Mouse (Mus musculus) forebrain, embryonic 11.5 days (tissue): ENCODE results near the gene Olfr1360. TPM values are rescaled to one million over a fixed set of nuclear protein-coding genes. Genes with fewer than 3 reads are reported as not detected.

Experiments used
- ATAC-seq: fragments of 200-750 bp; cut with Nextera tagmentation; replicated peaks from 2 replicates; pipeline ENCODE4 v1.8.0; 2017; ENCODE audit warnings: moderate TSS enrichment; ENCODE audit not compliant: low FRiP score
- DNase-seq: peaks from one replicate; pipeline ENCODE4 v3.0.0-alpha.2; 2017; ENCODE audit warnings: low spot score
- H3K27ac ChIP-seq: fragments of 300-500 bp; sonication (generic); 2 replicates; pipeline ENCODE4 v1.5.1; 2014; ENCODE audit warnings: low read depth, low read length
- H3K27me3 ChIP-seq: fragments of 300-500 bp; sonication (generic); 2 replicates; pipeline ENCODE4 v1.6.1; 2014; ENCODE audit warnings: mild to moderate bottlenecking, low read length, mixed read lengths; ENCODE audit not compliant: control insufficient read depth, insufficient read depth
- H3K36me3 ChIP-seq: fragments of 300-500 bp; sonication (generic); 2 replicates; pipeline ENCODE4 v1.6.1; 2014; ENCODE audit warnings: mild to moderate bottlenecking, low read length, moderate library complexity, mixed read lengths; ENCODE audit not compliant: control insufficient read depth, insufficient read depth
- H3K4me1 ChIP-seq: fragments of 300-500 bp; sonication (generic); replicated peaks from 2 replicates; pipeline ENCODE4 v1.6.1; 2014; ENCODE audit warnings: low read length, mixed read lengths; ENCODE audit not compliant: control insufficient read depth, insufficient read depth
- H3K4me2 ChIP-seq: fragments of 300-500 bp; sonication (generic); 2 replicates; pipeline ENCODE4 v1.6.1; 2014; ENCODE audit warnings: low read depth, mild to moderate bottlenecking, low read length, moderate library complexity, mixed read lengths; ENCODE audit not compliant: severe bottlenecking
- H3K4me3 ChIP-seq: fragments of 300-500 bp; sonication (generic); 2 replicates; pipeline ENCODE4 v1.5.1; 2014; ENCODE audit warnings: low read depth, low read length
- H3K9ac ChIP-seq: fragments of 300-500 bp; sonication (generic); 2 replicates; pipeline ENCODE4 v1.6.1; 2014; ENCODE audit warnings: low read length
- H3K9me3 ChIP-seq: fragments of 300-500 bp; sonication (generic); 2 replicates; pipeline ENCODE4 v1.6.1; 2016; ENCODE audit warnings: low read length, mixed read lengths; ENCODE audit not compliant: control insufficient read depth
- WGBS: fragments of 180-500 bp; shearing (Covaris S2); extraction: QIAGEN DNeasy Blood & Tissue Kit; methylation state at CpG from one replicate; pipeline ENCODE4 v1.1.7; 2014; 5-methylcytosine and 5-hydroxymethylcytosine counted together
- microRNA-seq: library from miRNA; unstranded; fragments of <30 nt; microRNA quantifications from one replicate; pipeline ENCODE4, GENCODE M21; 2016; ENCODE audit not compliant: insufficient number of aligned reads
- polyA plus RNA-seq: library from polyadenylated mRNA; unstranded; fragments of >200 nt; fragmentation: Nextera tagmentation; extraction: Ambion mirVana; gene quantifications from 2 replicates; pipeline ENCODE4 v1.2.1, GENCODE M21; 2014

Gene Olfr1360
- polyA plus RNA-seq, 1 experiment from 2014 or later, result not detected

- DNase-seq (no peak), ATAC-seq (no peak)
- Histone ChIP-seq H3K27ac (no peak overlapping the region), H3K4me2 (no peak overlapping the region), H3K4me3 (no peak overlapping the region), H3K9ac (no peak overlapping the region), H3K27me3 (no peaks in the 10 kb centered on the region), H3K4me1 (no peaks in the 10 kb centered on the region; the same call in 1 of the 2 replicates), H3K9me3 (no peaks in the 10 kb centered on the region), H3K36me3 (no peaks in the 10 kb centered on the region)
- WGBS, result 77% methylated on average over 4 of the region's 4 CpGs
Observed at GRCm38 (mm10) chr13:21706669-21707068, 29.5 kb upstream of the Olfr1360 start.

GRCm38 (mm10) chr13:21697811-21698210 lies 20.6 kb upstream of the Olfr1360 start, which contains the start of gene Olfr1359:
Olfr1359 (plus strand) TSS chr13:21698111.
- DNase-seq, result no peak

GRCm38 (mm10) chr13:21663286-21663685 lies 13.9 kb downstream of the Olfr1360 start, which contains the start of gene Olfr1361:
Olfr1361 (minus strand) TSS chr13:21663386.
- ATAC-seq (no peak), DNase-seq (no peak)
- no peaks in the 10 kb centered on the region for H3K4me1 ChIP-seq
- no peak within 1 kb of the TSS for H3K27ac ChIP-seq
- H3K4me3 ChIP-seq, result no peak within 1 kb of the TSS
- no peaks in the 10 kb centered on the region for H3K9me3 ChIP-seq
- H3K9ac ChIP-seq, result no peak within 1 kb of the TSS
- no peaks in the 10 kb centered on the region for H3K27me3 ChIP-seq
- H3K4me2 ChIP-seq, result no peak within 1 kb of the TSS
- H3K36me3 ChIP-seq, result no peaks in the 10 kb centered on the region
- WGBS, result 78% methylated on average over 2 of the region's 2 CpGs

More at GRCm38 (mm10) chr13:21697811-21698210, 20.6 kb upstream of the Olfr1360 start, which contains the start of gene Olfr1359:
- Histone ChIP-seq H3K9ac (no peak within 1 kb of the TSS), H3K36me3 (no peaks in the 10 kb centered on the region), H3K27me3 (no peaks in the 10 kb centered on the region), H3K9me3 (no peaks in the 10 kb centered on the region), H3K4me2 (no peak within 1 kb of the TSS), H3K27ac (no peak within 1 kb of the TSS), H3K4me1 (no peaks in the 10 kb centered on the region), H3K4me3 (no peak within 1 kb of the TSS)
- ATAC-seq, result no peak

- H3K4me2 ChIP-seq, result no peak within 1 kb of the TSS
- H3K9me3 ChIP-seq, result no peaks in the 10 kb centered on the region
- no peaks in the 10 kb centered on the region for H3K27me3 ChIP-seq
- 89% methylated on average over 2 of the region's 2 CpGs for WGBS
- no peak within 1 kb of the TSS for H3K9ac ChIP-seq
- H3K4me1 ChIP-seq, result no peaks in the 10 kb centered on the region
- H3K36me3 ChIP-seq, result no peaks in the 10 kb centered on the region
- no peak within 1 kb of the TSS for H3K4me3 ChIP-seq
- ATAC-seq, result no peak
- no peak for DNase-seq
- H3K27ac ChIP-seq, result no peak within 1 kb of the TSS
Observed at GRCm38 (mm10) chr13:21642418-21642817, 34.8 kb downstream of the Olfr1360 start, which contains the start of gene Olfr11. Olfr11 (minus strand) TSS chr13:21642518.

Small RNA genes within 50 kb of the gene (microRNA-seq; reads per million reads assigned to microRNA genes)
- not detected for gene Gm44357
- gene Gm44367, result not detected

Other genes starting within 250 kb of the Olfr1360 start
- gene Pgbd1, start 236.3 kb downstream of the Olfr1360 start, polyA plus RNA-seq, result 6.9 and 8.3 TPM in 2 replicates
- 19.5 and 22.2 TPM in 2 replicates for gene Zscan26, start 223.7 kb downstream of the Olfr1360 start, polyA plus RNA-seq
- gene Nkapl, start 208.9 kb downstream of the Olfr1360 start, polyA plus RNA-seq, result 2.7 and 3.9 TPM in 2 replicates
- 4.4 and 5.3 TPM in 2 replicates for gene Zkscan4, start 198.5 kb downstream of the Olfr1360 start, polyA plus RNA-seq
- gene Gm10065, start 198.0 kb downstream of the Olfr1360 start, polyA plus RNA-seq, result not detected in 2 replicates
- gene AK157302, start 182.2 kb downstream of the Olfr1360 start, polyA plus RNA-seq, result 0.27 TPM in 1 of 2 replicates, not detected in the other
- gene Gm11273, start 176.0 kb downstream of the Olfr1360 start, polyA plus RNA-seq, result 2.7 and 3.6 TPM in 2 replicates
- 10.2 and 10.6 TPM in 2 replicates for gene Zkscan8, start 146.3 kb downstream of the Olfr1360 start, polyA plus RNA-seq
- gene Olfr1366, start 134.6 kb downstream of the Olfr1360 start, polyA plus RNA-seq, result 0.27 and 0.43 TPM in 2 replicates
- gene Olfr1535, start 117.5 kb downstream of the Olfr1360 start, polyA plus RNA-seq, result not detected in 2 replicates
- gene Olfr1364, start 95.6 kb downstream of the Olfr1360 start, polyA plus RNA-seq, result not detected in 2 replicates
- not detected in 2 replicates for gene Olfr1362, start 63.4 kb downstream of the Olfr1360 start, polyA plus RNA-seq
- not detected in 2 replicates for gene Olfr11, start 34.9 kb downstream of the Olfr1360 start, polyA plus RNA-seq
- gene Olfr1361, start 14.0 kb downstream of the Olfr1360 start, polyA plus RNA-seq, result not detected in 2 replicates
- not detected in 2 replicates for gene Olfr1359, start 20.7 kb upstream of the Olfr1360 start, polyA plus RNA-seq
- 2.3 and 5.4 TPM in 2 replicates for gene Hist1h2bl, start 38.7 kb upstream of the Olfr1360 start, polyA plus RNA-seq
- gene Hist1h2ai, start 39.0 kb upstream of the Olfr1360 start, polyA plus RNA-seq, result 23.9 and 25.3 TPM in 2 replicates
- 16.8 and 17.4 TPM in 2 replicates for gene Hist1h3h, start 40.3 kb upstream of the Olfr1360 start, polyA plus RNA-seq
- gene Hist1h2bm, start 44.6 kb upstream of the Olfr1360 start, polyA plus RNA-seq, result 5.0 and 5.7 TPM in 2 replicates
- 1.2 and 1.6 TPM in 2 replicates for gene Hist1h4j, start 57.7 kb upstream of the Olfr1360 start, polyA plus RNA-seq
- gene Hist1h4k, start 73.1 kb upstream of the Olfr1360 start, polyA plus RNA-seq, result 4.4 TPM in 2 replicates
- gene Hist1h2ak, start 76.4 kb upstream of the Olfr1360 start, polyA plus RNA-seq, result 11.0 and 12.5 TPM in 2 replicates
- gene Hist1h2bn, start 76.7 kb upstream of the Olfr1360 start, polyA plus RNA-seq, result 1.9 and 2.5 TPM in 2 replicates
- gene Hist1h1b, start 103.2 kb upstream of the Olfr1360 start, polyA plus RNA-seq, result 20.4 and 20.6 TPM in 2 replicates
- 298 and 312 TPM in 2 replicates for gene Hist1h3i, start 106.0 kb upstream of the Olfr1360 start, polyA plus RNA-seq
- 5.0 and 5.9 TPM in 2 replicates for gene Hist1h2an, start 109.8 kb upstream of the Olfr1360 start, polyA plus RNA-seq
- gene Hist1h2bp, start 110.1 kb upstream of the Olfr1360 start, polyA plus RNA-seq, result 3.0 and 3.1 TPM in 2 replicates
- 23.8 and 25.3 TPM in 2 replicates for gene Hist1h2bq, start 132.8 kb upstream of the Olfr1360 start, polyA plus RNA-seq
- gene Hist1h2ao, start 133.1 kb upstream of the Olfr1360 start, polyA plus RNA-seq, result not detected in 2 replicates
- not detected in 2 replicates for gene Hist1h4m, start 134.3 kb upstream of the Olfr1360 start, polyA plus RNA-seq
- 14.3 and 14.6 TPM in 2 replicates for gene Hist1h4n, start 154.8 kb upstream of the Olfr1360 start, polyA plus RNA-seq
- 5,982 and 6,086 TPM in 2 replicates for gene Hist1h2ap, start 156.1 kb upstream of the Olfr1360 start, polyA plus RNA-seq
- gene Hist1h2br, start 156.3 kb upstream of the Olfr1360 start, polyA plus RNA-seq, result 22.4 and 27.2 TPM in 2 replicates